Mouse (Mus musculus) erythroblast, embryonic 14.5 days (primary cell): Measurements from ENCODE around the gene Adam12.

Experiments used
- GATA1 ChIP-seq: IDR thresholded peaks from 2 replicates; pipeline ENCODE4 v1.6.1; 2012; ENCODE audit warnings: low read length, inconsistent platforms, mixed read lengths
- TAL1 ChIP-seq: IDR thresholded peaks from 3 replicates; pipeline ENCODE4 v1.6.1; 2012; ENCODE audit warnings: low read length, inconsistent platforms, mixed read lengths

GRCm38 (mm10) chr7:133842079-133842478 lies 389.9 kb downstream of the Adam12 start:
- TF ChIP-seq TAL1, result no peak
- TF ChIP-seq GATA1, result no peak
